In the genomic region with DNA sequence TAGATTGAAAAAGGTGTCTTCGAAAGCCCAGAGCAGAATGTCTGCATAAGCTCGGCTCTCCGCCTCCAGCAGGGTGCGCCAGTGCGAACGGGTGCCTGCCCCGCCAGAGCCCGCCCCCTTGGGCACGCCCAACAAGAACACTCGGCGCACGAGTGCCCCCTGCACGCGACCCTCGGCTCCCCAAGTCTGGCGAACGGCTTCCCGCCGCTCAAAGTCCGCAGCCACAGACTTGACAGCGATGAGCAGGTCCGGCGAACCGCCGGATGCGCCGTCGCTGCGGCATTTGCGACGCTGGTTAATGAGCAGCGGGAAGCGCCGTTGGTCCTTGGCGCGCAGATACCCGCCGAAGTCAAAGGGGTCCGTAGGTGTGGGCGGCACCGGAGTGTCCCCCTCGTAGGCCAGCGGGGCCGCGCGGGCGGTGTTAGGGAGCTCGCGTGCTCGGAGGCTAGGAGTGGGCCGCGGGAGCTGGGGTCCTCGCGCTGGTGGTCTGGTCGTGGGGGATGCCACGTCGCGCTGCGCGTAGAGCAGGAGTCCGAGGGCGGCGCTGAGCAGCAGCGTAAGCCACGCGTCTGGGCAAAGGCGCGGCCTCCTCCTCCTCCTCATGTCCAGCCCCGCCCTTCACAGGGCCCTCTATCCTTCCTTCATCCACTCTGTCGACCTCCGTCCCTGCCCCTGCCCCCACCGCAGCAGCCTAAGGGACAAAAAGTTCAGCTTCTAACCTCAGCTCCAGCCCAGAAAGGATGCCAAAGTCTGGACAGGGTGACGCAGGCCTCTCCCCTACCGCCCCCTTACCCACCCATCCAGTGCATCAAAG, we compare ENCODE assay signal across 8 mouse cellular contexts. TPM values are rescaled to one million over a fixed set of nuclear protein-coding genes. Genes with fewer than 3 reads are reported as not detected.
A peak's percentile ranks its signal among the peaks of the same experiment; 100 is the strongest.
DNase-seq lines count a peak whose midpoint lies in the region; ATAC-seq and TF ChIP-seq lines count a peak whose summit lies in the region.

No protein-coding gene starts in this region.

- peak overlapping the region; percentile 90 for H3K27ac ChIP-seq in gastrocnemius, adult 2 months
- H3K27ac ChIP-seq in hindbrain, postnatal 0 days, result peak overlapping the region; percentile 76

- ATAC-seq in activated CD4-positive, CD25-positive, alpha-beta regulatory T cell, adult 4 months, result peak; percentile 81
- ATAC-seq in common myeloid progenitor, adult 5-6 weeks (replicated peaks; ENCODE audit: low read depth, poor library complexity, severe bottlenecking), result peak; percentile 87
- ATAC-seq in hindbrain, postnatal 0 days, result peak; percentile 85
- peak; percentile 90 for ATAC-seq in megakaryocyte, adult 5-6 weeks (ENCODE audit: poor library complexity, severe bottlenecking)

- TF ChIP-seq CTCF in gastrocnemius, adult 2 months (IDR thresholded peaks at IDR 0.05), result peak; percentile 89
- TF ChIP-seq CTCF in hindbrain, postnatal 0 days (IDR thresholded peaks at IDR 0.05; ENCODE audit: low read depth), result peak; percentile 84

- H3K27me3 ChIP-seq in hindbrain, postnatal 0 days (ENCODE audit: insufficient read depth, low read length), result peaks cover 9% of the 10 kb centered on the region; the same call in 1 of the 2 replicates

- H3K9me3 ChIP-seq in hindbrain, postnatal 0 days (ENCODE audit: low read length), result no peaks in the 10 kb centered on the region

- peaks cover 29% of the 10 kb centered on the region for H3K36me3 ChIP-seq in hindbrain, postnatal 0 days (ENCODE audit: insufficient read depth, low read length)

- peaks cover 4% of the 10 kb centered on the region; the same call in 1 of the 2 replicates for H3K4me1 ChIP-seq in hindbrain, postnatal 0 days (ENCODE audit: insufficient read depth, low read length)

- H3K9ac ChIP-seq in hindbrain, postnatal 0 days (replicated peaks; ENCODE audit: low read length), result peak overlapping the region; percentile 68

- under 1% methylated on average over 63 of the region's 74 CpGs for WGBS in hindbrain, postnatal 0 days

- intact Hi-C loops in gastrocnemius, adult 2 months (cut with DNase I), result no loop called here

- H3K4me2 ChIP-seq in hindbrain, postnatal 0 days (ENCODE audit: low read depth, low read length), result peak overlapping the region; percentile 99

- DNase-seq in gastrocnemius, adult 2 months, result peak; percentile 93
- peak; percentile 94 for DNase-seq in hindbrain, postnatal 0 days (ENCODE audit: low spot score)
- DNase-seq in left cerebral cortex, adult 8-10 months (ENCODE audit: low spot score in 2 of 2), result peak; percentile 74 to 82
- DNase-seq in right cerebral cortex, adult 2 months (ENCODE audit: low spot score in 2 of 2), result peak; percentile 88 to 92
- DNase-seq in urinary bladder, postnatal 10 days (ENCODE audit: low spot score), result peak; percentile 68

- H3K4me3 ChIP-seq in gastrocnemius, adult 2 months, result peak overlapping the region; percentile 90
- H3K4me3 ChIP-seq in hindbrain, postnatal 0 days (ENCODE audit: low read length), result peak overlapping the region; percentile 61

RNA-seq across cellular contexts. Expression of a gene that starts 0.6 kb away (rescaled TPM):
- polyA plus RNA-seq in activated CD4-positive, CD25-positive, alpha-beta regulatory T cell, adult 4 months (2017; shearing (Covaris generic)), result under 1 TPM; 0.42 to 0.62 TPM
- total RNA-seq in common myeloid progenitor, adult 5-6 weeks (2017), result 0.18 TPM in 1 of 2 replicates, not detected in the other
- 1 to 10 TPM; 1.8 to 3.5 TPM for total RNA-seq in gastrocnemius, adult 2 months (2021)
- total RNA-seq in hindbrain, postnatal 0 days (2014; rRNA removed), result 17.4 and 18.8 TPM in 2 replicates
- 10.4 and 10.7 TPM in 2 replicates for polyA plus RNA-seq in hindbrain, postnatal 0 days (2015; fragmentation: Nextera tagmentation; extraction: Ambion mirVana)
- 1 to 10 TPM; 4.2 to 5.4 (median 4.8) TPM for total RNA-seq in left cerebral cortex, adult 8-10 months (2022)
- 0.31 TPM in 1 of 2 replicates, not detected in the other for total RNA-seq in megakaryocyte, adult 5-6 weeks (2015)
- total RNA-seq in megakaryocyte, adult 5-6 weeks (2017), result 0.15 TPM in 1 of 2 replicates, not detected in the other

RNA-seq across cellular contexts. Expression of a gene that starts 10.1 kb away (rescaled TPM):
- 10 to 100 TPM; 54.2 to 64.6 TPM for polyA plus RNA-seq in activated CD4-positive, CD25-positive, alpha-beta regulatory T cell, adult 4 months (2017; shearing (Covaris generic))
- total RNA-seq in common myeloid progenitor, adult 5-6 weeks (2017), result 14.2 and 19.1 TPM in 2 replicates
- total RNA-seq in gastrocnemius, adult 2 months (2021), result 1 to 10 TPM; 2.4 to 2.9 TPM
- 11.5 and 15.6 TPM in 2 replicates for total RNA-seq in hindbrain, postnatal 0 days (2014; rRNA removed)
- polyA plus RNA-seq in hindbrain, postnatal 0 days (2015; fragmentation: Nextera tagmentation; extraction: Ambion mirVana), result 14.6 and 14.9 TPM in 2 replicates
- 10 to 100 TPM in 2 of 4 experiments, 1 to 10 TPM in 2; 7.9 to 10.9 (median 9.6) TPM for total RNA-seq in left cerebral cortex, adult 8-10 months (2022)
- 10.6 and 11.1 TPM in 2 replicates for total RNA-seq in megakaryocyte, adult 5-6 weeks (2015)
- total RNA-seq in megakaryocyte, adult 5-6 weeks (2017), result 13.3 and 13.5 TPM in 2 replicates

RNA-seq across cellular contexts. Expression of a gene that starts 10.1 kb away (rescaled TPM):
- 10 to 100 TPM; 17.7 to 24.2 TPM for polyA plus RNA-seq in activated CD4-positive, CD25-positive, alpha-beta regulatory T cell, adult 4 months (2017; shearing (Covaris generic))
- total RNA-seq in common myeloid progenitor, adult 5-6 weeks (2017), result 5.2 and 5.6 TPM in 2 replicates
- total RNA-seq in gastrocnemius, adult 2 months (2021), result 1 to 10 TPM; 1.0 to 1.1 TPM
- 0.50 and 3.1 TPM in 2 replicates for total RNA-seq in hindbrain, postnatal 0 days (2014; rRNA removed)
- 1.2 and 1.3 TPM in 2 replicates for polyA plus RNA-seq in hindbrain, postnatal 0 days (2015; fragmentation: Nextera tagmentation; extraction: Ambion mirVana)
- 1 to 10 TPM in 2 of 4 experiments, under 1 TPM in 2; 0.50 to 1.6 (median 1.1) TPM for total RNA-seq in left cerebral cortex, adult 8-10 months (2022)
- total RNA-seq in megakaryocyte, adult 5-6 weeks (2015), result 4.1 and 6.3 TPM in 2 replicates
- 3.3 and 3.6 TPM in 2 replicates for total RNA-seq in megakaryocyte, adult 5-6 weeks (2017)

RNA-seq across cellular contexts. Expression of a gene that starts 15.2 kb away (rescaled TPM):
- under 1 TPM; 0.31 to 0.37 TPM for polyA plus RNA-seq in activated CD4-positive, CD25-positive, alpha-beta regulatory T cell, adult 4 months (2017; shearing (Covaris generic))
- total RNA-seq in common myeloid progenitor, adult 5-6 weeks (2017), result not detected in 2 replicates
- total RNA-seq in gastrocnemius, adult 2 months (2021), result 1 to 10 TPM; 6.1 to 8.4 TPM
- total RNA-seq in hindbrain, postnatal 0 days (2014; rRNA removed), result 0.63 TPM in 1 of 2 replicates, not detected in the other
- polyA plus RNA-seq in hindbrain, postnatal 0 days (2015; fragmentation: Nextera tagmentation; extraction: Ambion mirVana), result 1.4 and 1.5 TPM in 2 replicates
- total RNA-seq in left cerebral cortex, adult 8-10 months (2022), result 10 to 100 TPM; 21.3 to 25.7 (median 22.9) TPM
- 0.22 TPM in 1 of 2 replicates, not detected in the other for total RNA-seq in megakaryocyte, adult 5-6 weeks (2015)
- total RNA-seq in megakaryocyte, adult 5-6 weeks (2017), result not detected in 2 replicates

RNA-seq across cellular contexts. Expression of a gene that starts 21.6 kb away (rescaled TPM):
- not detected for polyA plus RNA-seq in activated CD4-positive, CD25-positive, alpha-beta regulatory T cell, adult 4 months (2017; shearing (Covaris generic))
- 0.05 TPM in 1 of 2 replicates, not detected in the other for total RNA-seq in common myeloid progenitor, adult 5-6 weeks (2017)
- 10 to 100 TPM; 27.9 to 32.4 TPM for total RNA-seq in gastrocnemius, adult 2 months (2021)
- 2.1 and 2.6 TPM in 2 replicates for total RNA-seq in hindbrain, postnatal 0 days (2014; rRNA removed)
- polyA plus RNA-seq in hindbrain, postnatal 0 days (2015; fragmentation: Nextera tagmentation; extraction: Ambion mirVana), result 6.6 and 6.9 TPM in 2 replicates
- 10 to 100 TPM; 10.6 to 13.8 (median 13.1) TPM for total RNA-seq in left cerebral cortex, adult 8-10 months (2022)
- total RNA-seq in megakaryocyte, adult 5-6 weeks (2015), result not detected in 2 replicates
- total RNA-seq in megakaryocyte, adult 5-6 weeks (2017), result 0.07 TPM in 1 of 2 replicates, not detected in the other

Comparison
In these comparisons a context has a peak if more than half of its experiments do, and no peak if none do; other contexts are left out.
1. Peak in every context shown above with its lines: DNase-seq, ATAC-seq, H3K4me3 ChIP-seq and H3K27ac ChIP-seq.